Mouse (Mus musculus) spleen, postnatal 4 days (tissue): Measurements from ENCODE around the gene Tmem30c.

Experiments used
- DNase-seq, 2 experiments: peaks; one replicate each; pipeline ENCODE4 v3.0.0; 2022; ENCODE audit warnings: low spot score in 2 of 2

The Tmem30c gene

DNA sequence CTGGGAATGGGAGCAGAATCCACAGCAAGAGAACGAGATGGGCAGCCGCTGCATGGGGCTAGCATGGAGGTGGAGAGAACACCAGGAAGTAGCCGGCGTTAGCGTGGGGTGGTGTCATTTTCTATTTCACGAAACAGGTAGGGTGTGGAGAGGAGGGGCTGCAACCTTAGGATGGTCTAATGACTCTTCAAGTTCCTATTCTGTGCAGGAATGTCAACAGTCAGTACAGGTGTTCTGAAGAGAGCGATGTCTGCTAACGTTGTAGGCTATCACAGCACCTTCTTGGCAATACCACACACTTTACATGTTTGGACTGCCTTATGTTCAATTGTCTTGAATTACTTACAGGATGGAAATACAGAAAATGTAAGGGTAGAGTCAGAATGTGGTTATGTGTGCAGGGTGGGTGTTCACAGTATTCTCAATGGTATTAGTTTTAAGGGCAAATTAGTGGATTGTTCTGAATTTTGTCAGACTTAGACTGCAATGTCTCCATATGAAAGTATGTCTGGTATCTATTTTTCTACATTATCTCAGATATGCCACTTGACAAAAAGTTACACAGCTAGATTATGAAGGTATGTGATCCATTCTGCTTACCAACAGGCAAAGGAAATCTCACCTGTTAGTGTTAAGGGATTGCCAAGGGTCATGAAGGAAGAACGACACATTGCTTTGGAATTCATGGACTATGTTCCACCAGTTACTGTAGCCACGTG, 2.7 kb upstream of the Tmem30c start:
- DNase-seq: no peak

DNA sequence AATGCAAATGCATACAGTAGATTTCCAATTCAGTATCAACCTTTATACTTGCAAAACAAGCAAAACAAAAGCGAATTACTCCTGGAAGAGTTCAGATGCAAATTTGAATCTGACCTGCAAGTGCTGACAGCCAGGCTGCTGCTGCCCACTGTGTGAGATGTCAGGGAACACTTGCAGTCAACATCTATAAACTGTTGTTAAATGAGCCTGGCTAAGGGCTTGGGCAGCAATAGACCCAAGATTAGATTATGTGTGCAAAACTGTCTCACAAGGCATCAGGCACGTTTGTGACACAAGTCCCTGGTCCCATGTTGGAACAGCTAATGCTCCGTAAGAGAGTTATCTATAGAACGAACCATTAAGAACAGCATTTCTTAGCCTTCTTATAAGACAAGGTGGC, 369 bp downstream of the Tmem30c start:
- no peak for DNase-seq

DNA sequence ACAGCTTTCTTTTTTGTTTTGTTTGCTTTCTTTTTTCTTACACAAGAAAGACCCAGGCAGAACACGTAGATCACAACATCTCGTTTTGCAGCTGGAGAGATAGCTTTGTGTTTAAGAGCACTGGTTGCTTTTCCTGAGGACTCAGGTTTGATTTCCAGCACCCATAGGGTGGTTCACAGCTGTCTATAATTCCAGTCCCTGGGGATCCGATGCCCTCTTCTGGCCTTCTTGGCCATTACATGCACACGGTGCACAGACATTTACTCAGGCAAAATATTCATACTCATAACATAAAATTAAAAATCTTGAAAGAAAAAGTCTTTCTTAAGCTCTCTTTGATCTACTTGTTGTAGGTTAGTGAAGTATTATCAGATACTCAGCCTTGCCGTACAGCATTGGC, 969 bp downstream of the Tmem30c start:
- no peak for DNase-seq

DNA sequence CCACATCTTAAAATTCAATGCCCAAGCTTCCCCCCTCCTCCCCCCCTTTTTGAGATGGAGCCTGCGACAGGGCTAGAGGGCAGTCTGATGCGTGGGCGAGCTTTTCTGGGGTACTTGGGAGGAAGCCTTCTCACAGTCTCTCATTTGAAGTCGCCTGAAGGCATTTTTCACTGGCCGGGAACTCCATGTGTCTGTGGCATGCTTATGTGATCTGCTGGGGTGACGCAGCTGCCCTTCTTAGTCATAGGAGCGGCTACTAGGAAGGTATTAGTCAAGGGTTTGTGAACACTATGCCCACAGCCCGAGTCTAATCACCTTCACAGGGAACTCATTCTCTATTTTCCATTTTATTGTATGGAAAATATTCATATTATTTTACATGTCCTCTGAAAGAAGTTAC, 11.2 kb downstream of the Tmem30c start:
- DNase-seq: no peak

DNA sequence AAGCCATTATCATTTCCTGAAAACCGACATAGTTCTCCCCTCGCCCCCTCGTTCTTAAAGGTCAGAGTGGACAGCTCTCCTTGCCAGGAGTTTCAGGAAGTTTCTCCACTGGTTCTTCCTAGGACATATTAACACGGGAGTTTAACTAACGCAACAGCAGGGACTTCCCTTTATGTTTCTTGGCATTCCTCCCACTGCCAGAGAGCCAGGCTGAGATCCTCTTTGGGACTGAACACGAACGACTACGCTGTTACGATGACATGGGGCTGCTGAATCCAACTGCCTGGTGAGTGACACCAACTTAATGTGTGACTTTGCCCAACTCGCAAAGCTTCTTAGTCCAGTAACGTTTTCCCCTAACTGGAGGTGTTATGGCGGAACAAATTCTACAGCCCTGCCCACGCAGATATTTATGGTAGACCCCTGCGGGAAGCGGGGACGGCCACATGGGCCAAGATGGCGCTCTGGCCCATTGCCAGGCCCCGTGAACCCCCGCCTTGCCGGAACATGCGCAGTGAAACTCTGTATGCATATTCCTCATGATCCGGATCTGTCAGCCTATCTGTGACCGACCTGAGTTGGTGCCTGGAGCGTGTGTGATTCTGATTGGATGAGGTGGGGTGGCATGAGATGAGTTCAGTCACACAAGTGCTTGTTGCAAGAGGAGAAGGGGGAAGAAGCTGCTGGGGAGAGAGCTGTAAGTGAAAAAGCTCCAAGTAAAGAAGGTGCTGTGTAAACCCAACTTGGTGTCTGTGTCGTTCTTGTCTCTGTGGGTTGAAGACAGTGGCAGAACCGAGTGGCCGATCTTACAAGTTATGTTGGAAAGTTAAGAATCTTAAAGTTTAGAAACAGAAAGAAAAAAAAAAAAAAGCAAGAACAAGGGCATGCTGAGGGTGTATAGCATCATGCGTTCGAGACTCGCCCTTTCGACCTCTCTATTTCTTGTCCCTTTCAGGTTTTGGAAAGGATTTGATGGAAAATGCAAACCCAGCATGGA, 12.1 kb downstream of the Tmem30c start:
- no peak for DNase-seq

DNA sequence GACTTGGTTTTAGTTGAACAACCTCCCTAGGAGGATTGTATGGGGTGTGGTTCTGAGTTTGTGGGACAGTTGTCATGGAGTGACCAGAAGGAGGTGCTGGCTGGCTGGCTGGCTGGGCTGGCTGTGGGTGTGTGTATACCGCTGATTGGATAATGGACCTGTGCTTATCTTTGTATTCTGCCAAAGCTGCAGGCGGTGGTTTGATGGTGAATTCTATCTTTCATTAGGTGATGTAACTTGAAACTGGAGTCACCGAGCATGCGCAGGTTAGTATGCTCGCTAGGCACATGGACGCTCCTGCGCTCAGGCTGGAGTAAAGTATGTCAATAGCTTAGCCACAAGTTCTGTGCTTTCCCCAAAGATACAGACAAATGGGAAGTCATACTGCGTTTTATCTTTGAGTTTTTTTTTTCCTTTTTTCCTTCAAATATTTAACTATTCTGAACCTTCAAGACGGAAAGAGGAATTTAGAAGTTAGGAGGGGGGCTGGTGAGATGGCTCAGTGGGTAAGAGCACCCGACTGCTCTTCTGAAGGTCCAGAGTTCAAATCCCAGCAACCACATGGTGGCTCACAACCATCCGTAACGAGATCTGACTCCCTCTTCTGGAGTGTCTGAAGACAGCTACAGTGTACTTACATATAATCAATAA, 13.6 kb downstream of the Tmem30c start:
- DNase-seq: no peak

DNA sequence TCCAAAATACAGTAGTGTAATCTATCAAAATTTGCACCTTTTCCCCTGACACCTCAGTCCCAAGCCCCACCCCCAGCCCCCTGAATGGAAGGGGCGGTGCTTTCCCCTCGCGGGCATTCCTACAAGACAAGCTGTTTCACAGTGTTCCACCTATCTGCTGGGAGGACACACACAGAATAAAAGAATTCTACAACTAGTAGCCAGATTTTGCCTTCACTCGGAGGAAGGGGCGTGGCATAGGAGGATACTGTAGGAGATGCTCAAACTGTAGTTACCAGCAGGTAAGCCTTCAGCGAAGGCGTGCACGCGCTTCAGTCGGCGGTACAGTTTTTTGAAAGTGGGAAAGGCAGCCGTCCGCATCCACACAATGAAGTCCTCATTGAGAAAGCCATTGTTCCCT, 22.9 kb downstream of the Tmem30c start:
- no peak for DNase-seq

DNA sequence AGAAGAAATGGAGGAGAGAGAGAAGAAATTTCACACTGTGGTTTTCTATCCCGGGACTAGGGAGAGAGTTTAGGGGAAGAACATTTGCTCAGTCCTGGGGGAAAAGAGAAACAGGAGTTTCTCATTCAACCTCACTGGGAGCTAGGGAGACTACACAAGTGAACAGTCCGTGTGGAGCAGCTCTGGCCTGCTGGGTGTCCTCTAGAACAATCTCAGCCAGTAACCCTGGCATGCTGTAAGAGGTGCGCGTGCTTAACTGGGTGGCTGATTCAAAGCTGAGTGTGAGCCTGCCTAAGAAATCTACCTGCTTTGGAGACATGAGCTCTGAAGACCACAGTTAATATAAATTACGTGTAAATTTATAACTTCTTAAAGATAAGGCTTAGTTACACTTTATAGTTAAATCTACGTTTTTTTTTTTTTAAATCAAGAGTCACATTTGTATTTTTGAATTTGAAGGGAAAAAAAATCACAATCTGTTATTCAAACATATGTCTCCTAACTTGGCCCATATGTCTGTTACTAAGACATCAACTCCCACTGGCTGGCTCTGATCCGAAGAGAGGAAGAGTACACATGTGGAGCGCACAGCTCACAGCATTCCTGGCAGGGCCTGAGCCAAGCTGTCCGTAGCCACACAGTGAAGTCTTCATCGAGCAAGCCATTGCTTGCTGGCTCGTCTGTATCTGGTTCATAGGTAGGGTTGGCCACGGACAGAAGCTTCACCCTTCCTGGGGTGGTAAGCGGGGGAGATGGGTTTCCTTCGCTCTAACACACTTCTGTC, 24.4 kb downstream of the Tmem30c start:
- DNase-seq: no peak

DNA sequence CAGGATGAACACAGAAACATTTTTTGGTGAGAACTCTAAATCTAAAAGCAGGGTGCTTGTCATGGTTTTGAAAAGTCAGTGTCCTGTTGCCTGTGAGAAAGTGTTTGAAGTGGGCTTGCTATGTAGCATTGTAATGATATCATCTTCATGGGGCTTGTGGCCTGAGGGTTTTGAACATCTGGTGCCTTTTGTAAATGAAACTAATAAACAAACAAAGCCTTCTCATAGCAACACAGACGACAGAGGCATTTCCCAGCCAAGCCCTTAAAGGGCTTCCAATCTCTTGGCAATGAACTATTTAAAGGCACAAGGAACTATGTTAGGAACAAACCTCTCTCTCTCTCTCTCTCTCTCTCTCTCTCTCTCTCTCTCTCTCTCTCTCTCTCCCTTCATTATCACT, 25.6 kb downstream of the Tmem30c start:
- no peak for DNase-seq

DNA sequence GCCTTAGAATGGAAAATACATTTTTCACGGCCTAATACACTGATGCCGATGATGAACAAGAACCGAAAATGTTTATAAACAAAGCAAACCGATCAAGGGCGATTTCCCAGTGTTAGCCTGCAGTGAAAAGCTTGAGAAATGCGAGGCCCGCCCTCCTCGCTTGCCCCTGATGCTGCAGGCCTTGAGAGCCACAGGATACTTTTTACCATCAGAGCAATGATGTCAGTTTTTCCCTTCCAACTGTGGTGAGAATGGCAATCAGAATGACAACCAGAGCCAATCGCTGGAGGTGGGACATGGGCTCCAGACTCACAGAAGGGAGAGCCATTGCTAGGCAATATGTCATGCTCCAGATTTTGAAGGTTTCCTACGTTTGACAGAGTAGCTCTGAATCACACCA, 32.5 kb downstream of the Tmem30c start:
- no peak for DNase-seq

DNA sequence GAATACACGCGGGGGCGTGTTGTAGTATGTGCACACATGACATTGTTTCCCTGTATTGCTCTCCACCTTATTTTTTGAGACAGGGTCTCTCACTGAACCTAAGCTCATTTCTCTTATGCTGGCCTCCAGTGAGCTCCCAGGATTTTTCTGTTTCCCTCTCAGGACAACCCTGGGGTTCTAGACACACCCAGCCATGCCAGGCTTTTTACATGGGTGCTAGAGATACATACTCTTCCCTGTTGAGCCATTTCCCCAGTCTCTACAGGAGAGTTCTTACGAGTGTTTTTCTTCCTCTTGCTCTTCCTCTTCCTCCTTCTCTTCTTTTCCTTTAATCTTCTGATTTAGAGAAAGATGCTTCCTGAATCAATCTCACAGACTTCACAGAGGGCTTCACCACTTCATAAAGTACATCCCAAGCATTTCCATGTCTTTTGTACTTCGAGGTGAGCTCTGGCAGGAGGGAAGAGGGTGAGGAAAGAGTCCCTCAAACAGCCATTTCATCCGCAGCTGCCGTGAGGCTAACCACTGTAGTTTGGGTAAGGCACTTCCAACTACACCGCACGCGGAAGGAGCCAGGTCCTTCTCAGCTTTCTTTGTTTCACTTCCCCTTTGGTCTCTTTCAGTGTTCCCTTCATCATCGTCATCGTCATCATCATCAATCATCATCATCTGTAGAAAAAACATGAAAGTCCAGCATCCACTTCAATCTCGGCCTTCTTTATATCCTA, 33.1 kb downstream of the Tmem30c start:
- no peak for DNase-seq

DNA sequence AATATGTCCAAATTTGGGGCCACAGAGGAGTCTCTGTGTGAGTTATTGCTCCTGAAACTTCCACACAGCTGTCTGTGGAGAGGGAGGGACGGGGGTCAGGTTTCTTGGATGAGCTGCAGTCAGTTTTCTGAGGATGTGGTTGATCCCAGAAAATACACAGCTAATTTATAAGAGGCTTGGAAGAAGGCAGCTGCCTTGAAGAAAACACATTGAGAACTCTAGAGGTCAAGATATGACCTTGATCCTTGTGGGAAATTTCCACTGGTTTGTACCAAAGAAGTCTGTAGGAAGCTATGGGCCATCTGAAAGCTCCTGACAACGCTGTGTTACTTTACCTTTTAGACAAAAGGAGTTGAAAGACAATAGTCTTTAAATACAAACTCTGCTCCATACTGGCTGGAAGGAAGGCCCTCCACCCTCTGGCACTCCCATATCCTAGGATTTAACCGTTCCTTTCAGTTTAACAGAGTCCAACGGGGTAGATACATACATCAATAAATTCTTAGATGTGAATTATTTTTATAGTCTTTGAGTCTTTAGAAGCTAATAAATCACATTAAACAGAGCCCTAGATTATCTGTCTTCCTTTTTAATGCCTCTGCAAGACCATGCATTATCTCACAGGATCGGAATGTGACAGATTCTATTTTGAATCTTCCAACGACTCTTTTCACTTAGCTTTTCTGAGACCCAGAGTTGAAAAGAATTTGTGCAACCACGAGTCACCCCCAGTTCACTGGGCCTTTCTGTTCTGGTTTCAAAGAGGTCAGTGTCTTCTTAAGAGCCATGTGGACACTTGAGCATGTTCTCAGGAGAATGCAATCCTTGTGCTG, 40.9 kb downstream of the Tmem30c start:
- no peak for DNase-seq

DNA sequence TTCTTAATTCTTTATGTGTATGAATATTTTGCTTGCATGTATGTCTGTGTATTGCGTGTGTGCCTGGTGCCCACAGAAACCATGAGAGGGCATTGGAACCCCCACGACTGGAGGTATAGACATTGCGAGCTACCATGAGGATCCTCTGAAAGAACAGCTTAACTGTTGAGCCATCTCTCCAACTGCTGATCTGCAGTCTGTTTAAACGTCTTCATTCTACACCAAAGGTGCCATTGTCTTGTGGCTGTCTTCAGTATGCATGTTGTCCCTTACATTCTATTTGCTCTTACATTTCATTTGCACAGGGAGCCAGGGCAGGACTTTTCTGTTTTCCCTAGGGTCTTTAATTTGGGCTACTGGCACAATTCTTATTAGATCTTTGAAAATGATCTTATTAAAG, 41.7 kb downstream of the Tmem30c start:
- no peak for DNase-seq

DNA sequence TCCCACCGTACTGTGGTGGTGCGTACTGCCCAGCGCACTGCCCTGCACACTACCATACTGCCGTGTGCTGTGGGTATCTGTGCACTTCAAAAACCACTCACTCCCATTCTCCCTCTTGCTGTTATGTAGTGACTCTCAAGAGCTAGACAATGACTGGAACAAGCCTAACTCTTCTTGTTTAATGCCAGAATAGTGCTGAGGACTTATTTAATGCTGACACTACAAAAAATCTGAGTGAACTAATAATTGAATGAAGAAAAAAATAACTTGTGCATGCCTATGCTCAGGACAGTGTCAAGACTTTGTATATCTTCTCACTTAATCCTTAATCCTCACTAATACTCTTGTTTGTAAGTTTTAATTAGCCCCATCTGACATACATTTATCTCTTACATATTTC, 45.2 kb downstream of the Tmem30c start:
- no peak for DNase-seq

DNA sequence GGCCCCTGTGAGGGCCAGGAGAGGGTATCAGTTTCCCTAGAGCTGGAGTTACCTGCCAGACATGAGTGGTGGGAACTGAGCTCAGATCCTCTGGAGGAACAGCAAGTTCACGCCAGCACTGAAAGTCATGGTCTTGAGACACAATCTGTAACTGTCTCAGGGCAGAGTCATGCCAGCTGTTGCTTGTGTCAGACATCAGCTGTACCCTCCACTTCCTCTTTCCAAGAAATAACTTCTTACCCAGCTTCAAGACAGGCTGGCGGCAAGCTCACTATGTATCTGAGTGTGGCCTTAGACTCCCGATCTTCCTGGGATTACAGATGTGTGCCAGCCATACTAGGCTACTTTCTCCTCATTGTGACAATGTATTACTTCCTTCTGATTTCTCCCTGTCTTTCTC, 46.1 kb downstream of the Tmem30c start:
- no peak for DNase-seq

DNA sequence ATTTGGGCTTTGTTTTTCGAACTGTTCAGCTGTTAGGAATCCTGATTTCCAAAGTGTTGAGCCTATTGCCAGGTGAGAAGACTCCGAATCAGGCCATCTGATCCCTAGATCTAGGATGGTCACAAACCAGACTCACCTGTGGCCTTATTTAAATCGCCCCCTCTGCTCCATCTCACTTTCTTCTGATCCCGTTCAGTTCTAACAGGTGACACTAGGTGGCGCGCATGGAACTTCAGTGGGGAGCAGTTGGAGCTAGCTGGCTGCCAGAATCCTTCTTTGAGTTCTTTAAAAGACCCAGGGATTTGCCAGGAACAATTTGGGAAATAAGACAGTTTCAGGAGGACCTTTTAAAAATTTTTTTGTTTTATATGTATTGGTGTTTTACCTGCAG, 48.8 kb downstream of the Tmem30c start:
- DNase-seq: peak; percentile 55 to 86

DNA sequence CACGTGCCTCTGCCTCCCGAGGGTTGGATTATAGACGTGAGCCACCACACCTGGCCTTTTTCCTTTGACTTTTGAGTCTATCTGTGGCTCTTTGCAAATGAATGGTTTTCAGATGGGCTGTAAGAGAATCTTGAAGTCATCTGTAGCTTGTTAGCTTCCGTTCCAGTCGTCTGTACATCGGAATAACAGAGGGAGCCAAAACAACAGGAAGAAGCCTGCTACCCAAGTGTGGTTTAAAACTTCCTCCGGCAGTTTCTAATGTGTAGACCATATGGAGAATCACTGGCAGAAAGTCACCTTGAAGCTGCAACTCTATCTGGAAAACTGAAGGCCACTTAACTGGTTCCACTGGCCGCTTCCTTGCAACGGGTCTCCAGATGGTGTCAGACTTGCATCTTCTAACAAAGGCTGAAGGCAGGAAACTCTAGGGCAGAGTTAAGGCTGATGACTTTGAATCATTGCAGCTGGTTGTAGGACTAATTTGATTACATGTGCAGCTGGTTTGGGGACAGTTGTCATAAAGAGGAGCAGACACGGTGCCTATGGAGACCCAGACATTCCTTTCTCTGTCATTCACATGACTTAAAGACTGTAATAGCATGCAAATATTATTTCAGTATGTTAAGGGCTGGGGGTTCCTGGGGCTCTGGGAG, 49.3 kb downstream of the Tmem30c start:
- DNase-seq: no peak

DNA sequence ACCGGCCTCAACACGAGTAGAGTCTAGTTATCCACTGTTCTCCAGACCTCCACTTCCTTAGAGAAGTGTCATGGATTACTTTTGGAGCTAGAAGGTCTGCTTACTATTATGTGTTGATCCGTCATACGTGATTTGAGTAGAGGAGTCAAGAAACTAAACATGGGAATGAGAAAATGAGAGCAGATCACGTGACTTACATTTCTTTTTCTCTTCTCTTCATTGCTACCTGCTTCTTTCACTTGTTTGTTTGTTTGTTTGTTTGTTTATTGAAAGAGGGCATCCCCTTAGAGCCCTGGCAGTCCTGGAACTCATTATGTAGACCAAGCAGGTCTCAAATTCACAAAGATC, 49.8 kb downstream of the Tmem30c start:
- no peak for DNase-seq

DNA sequence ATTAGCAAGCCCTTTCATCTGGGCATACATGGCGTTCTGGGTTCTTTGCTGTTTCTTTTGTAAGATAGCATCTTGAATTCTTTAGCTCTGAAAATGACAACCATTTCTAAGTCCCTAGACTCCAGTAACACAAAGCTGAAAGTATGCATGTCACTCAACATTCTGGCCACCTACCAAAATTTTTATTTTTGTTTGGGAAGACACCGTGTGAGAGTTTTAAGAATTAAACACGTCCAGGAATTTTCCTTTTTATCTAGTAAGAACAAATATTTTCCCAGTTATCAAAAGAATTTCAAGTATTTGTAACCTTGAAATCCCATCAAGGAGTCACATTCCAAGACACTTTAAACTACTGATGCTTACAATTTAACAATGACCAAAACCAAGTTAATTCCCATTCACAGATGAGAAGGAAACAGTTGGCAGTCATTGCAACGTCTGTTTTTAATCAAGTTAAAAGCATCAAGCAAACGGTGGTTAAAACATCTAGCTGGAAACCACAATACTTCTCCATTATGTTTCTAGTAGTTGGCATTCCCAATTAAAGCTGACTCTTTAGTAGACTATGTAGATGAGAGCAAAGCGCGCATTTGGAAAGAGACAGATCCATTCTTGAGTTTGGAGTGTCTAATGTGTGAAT, 56.7 kb downstream of the Tmem30c start:
- no peak for DNase-seq
